Mouse (Mus musculus) heart, embryonic 13.5 days (tissue): Measurements from ENCODE around the gene Psmb6. TPM values are rescaled to one million over a fixed set of nuclear protein-coding genes. Genes with fewer than 3 reads are reported as not detected.
A peak's percentile ranks its signal among the peaks of the same experiment; 100 is the strongest.

Source experiments
- ATAC-seq: fragments of 200-750 bp; cut with Nextera tagmentation; 2 replicates; pipeline ENCODE4 v1.8.0; 2017; ENCODE audit warnings: moderate TSS enrichment; ENCODE audit not compliant: insufficient number of reproducible peaks, low FRiP score, low TSS enrichment; ENCODE audit errors: extremely low read depth
- H3K27ac ChIP-seq: fragments of 300-500 bp; sonication (generic); replicated peaks from 2 replicates; pipeline ENCODE4 v1.5.1; 2015; ENCODE audit warnings: moderate library complexity, mild to moderate bottlenecking, inconsistent platforms
- H3K27me3 ChIP-seq: fragments of 300-500 bp; sonication (generic); replicated peaks from 2 replicates; pipeline ENCODE4 v1.6.1; 2015; ENCODE audit warnings: mild to moderate bottlenecking, inconsistent platforms
- H3K36me3 ChIP-seq: fragments of 300-500 bp; sonication (generic); 2 replicates; pipeline ENCODE4 v1.6.1; 2015; ENCODE audit warnings: mild to moderate bottlenecking, inconsistent platforms
- H3K4me1 ChIP-seq: fragments of 300-500 bp; sonication (generic); 2 replicates; pipeline ENCODE4 v1.6.1; 2015; ENCODE audit warnings: inconsistent platforms
- H3K4me2 ChIP-seq: fragments of 300-500 bp; sonication (generic); 2 replicates; pipeline ENCODE4 v1.6.1; 2015; ENCODE audit warnings: inconsistent platforms, mild to moderate bottlenecking, moderate library complexity
- H3K4me3 ChIP-seq: fragments of 300-500 bp; sonication (generic); 2 replicates; pipeline ENCODE4 v1.5.1; 2015; ENCODE audit warnings: moderate library complexity, mild to moderate bottlenecking, inconsistent platforms
- H3K9ac ChIP-seq: fragments of 300-500 bp; sonication (generic); 2 replicates; pipeline ENCODE4 v1.6.1; 2015; ENCODE audit warnings: inconsistent platforms, mild to moderate bottlenecking, moderate library complexity
- H3K9me3 ChIP-seq: fragments of 300-500 bp; sonication (generic); 2 replicates; pipeline ENCODE4 v1.6.1; 2016; ENCODE audit warnings: inconsistent platforms
- WGBS: fragments of 180-500 bp; shearing (Covaris S2); methylation state at CpG from one replicate; pipeline ENCODE4 v1.1.7; 2015; ENCODE audit warnings: mixed read lengths; 5-methylcytosine and 5-hydroxymethylcytosine counted together
- polyA plus RNA-seq: library from polyadenylated mRNA; unstranded; fragments of >200 nt; fragmentation: Nextera tagmentation; extraction: Ambion mirVana; gene quantifications from 2 replicates; pipeline ENCODE4 v1.2.1, GENCODE M21; 2015

Psmb6 gene
- polyA plus RNA-seq, 1 experiment from 2014 or later = 636 TPM

DNA sequence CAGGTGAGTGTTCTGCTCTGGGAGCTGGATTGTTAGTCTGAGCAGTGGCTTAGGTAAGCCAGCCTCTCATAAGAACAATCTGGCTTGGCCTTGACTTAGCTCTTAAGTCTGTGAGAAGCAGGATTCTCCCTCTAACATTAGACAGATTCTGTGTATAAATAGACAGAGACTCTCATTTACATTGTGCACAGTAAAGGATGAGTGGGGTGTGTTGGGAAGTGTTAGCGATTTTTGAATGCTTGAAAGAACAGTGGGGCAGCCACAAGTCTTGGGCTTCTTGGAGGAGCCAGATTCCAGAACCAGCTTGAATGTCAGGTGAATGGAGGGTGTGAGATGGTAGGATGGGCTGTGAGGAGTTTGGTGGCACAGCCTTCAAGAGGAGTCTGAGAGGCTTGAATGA lies 46.5 kb downstream of the Psmb6 start:
- no peak for ATAC-seq
- no peak overlapping the region for H3K9ac ChIP-seq
- no peak overlapping the region for H3K4me3 ChIP-seq
- H3K4me1 ChIP-seq = peaks cover 38% of the 10 kb centered on the region
- 81% methylated on average over 1 of the region's 1 CpGs for WGBS
- no peaks in the 10 kb centered on the region for H3K27me3 ChIP-seq
- H3K36me3 ChIP-seq = peaks cover 13% of the 10 kb centered on the region; the same call in 1 of the 2 replicates
- no peak overlapping the region for H3K27ac ChIP-seq
- no peak overlapping the region for H3K4me2 ChIP-seq
- no peaks in the 10 kb centered on the region for H3K9me3 ChIP-seq

- Histone ChIP-seq H3K9ac (no peak overlapping the region), H3K4me3 (no peak overlapping the region), H3K27ac (no peak overlapping the region), H3K9me3 (no peaks in the 10 kb centered on the region), H3K27me3 (no peaks in the 10 kb centered on the region), H3K36me3 (peaks cover 13% of the 10 kb centered on the region; the same call in 1 of the 2 replicates), H3K4me2 (peak overlapping the region; percentile 9; the same call in 1 of the 2 replicates), H3K4me1 (peaks cover 31% of the 10 kb centered on the region)
- ATAC-seq = no peak
- 51% methylated on average over 5 of the region's 5 CpGs for WGBS
Observed at GRCm38 (mm10) chr11:70572348-70572902, 47.3 kb downstream of the Psmb6 start.

- no peak for ATAC-seq
- H3K9me3 ChIP-seq = no peaks in the 10 kb centered on the region
- H3K4me1 ChIP-seq = peaks cover 43% of the 10 kb centered on the region
- H3K36me3 ChIP-seq = 0 out of 2 replicates have a peak, but pooled peaks cover 3% of the 10 kb centered on the region
- 0 out of 2 replicates have a peak overlapping the region, but pooled peaks have one; percentile 14 for H3K9ac ChIP-seq
- no peak overlapping the region for H3K4me2 ChIP-seq
- no peak overlapping the region for H3K4me3 ChIP-seq
- 81% methylated on average over 6 of the region's 6 CpGs for WGBS
- H3K27me3 ChIP-seq = no peaks in the 10 kb centered on the region
- no peak overlapping the region for H3K27ac ChIP-seq
Observed at GRCm38 (mm10) chr11:70573872-70574271, 48.7 kb downstream of the Psmb6 start.

DNA sequence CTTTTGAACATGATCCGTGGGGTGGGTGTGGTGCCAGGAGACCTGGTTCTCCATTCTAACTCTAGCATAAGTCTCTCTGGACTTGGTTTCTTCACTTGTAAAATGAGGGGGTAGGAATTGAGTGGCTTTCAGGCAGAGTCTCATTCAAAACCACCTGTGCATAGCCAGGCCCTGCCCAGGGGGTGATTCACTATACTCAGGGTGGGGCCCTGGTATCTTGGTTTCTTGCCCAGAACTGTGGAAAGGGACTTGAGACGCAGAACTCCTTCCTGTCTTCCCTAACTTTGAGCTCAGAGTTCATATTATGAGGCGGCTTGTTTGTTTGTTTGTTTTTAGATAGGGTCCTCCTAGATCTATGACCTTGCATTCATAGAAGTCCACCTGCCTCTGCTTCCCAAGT lies 52.0 kb downstream of the Psmb6 start:
- H3K36me3 ChIP-seq = 0 out of 2 replicates have a peak, but pooled peaks cover 3% of the 10 kb centered on the region
- no peak overlapping the region for H3K4me2 ChIP-seq
- no peak overlapping the region for H3K4me3 ChIP-seq
- peaks cover 47% of the 10 kb centered on the region for H3K4me1 ChIP-seq
- H3K9ac ChIP-seq = no peak overlapping the region
- ATAC-seq = no peak
- no peaks in the 10 kb centered on the region for H3K27me3 ChIP-seq
- 75% methylated on average over 3 of the region's 3 CpGs for WGBS
- H3K27ac ChIP-seq = no peak overlapping the region
- no peaks in the 10 kb centered on the region for H3K9me3 ChIP-seq

Other genes with a start within 250 kb of the Psmb6 start
- not detected in 2 replicates for gene Alox12e, start 202.7 kb upstream of the Psmb6 start, polyA plus RNA-seq
- gene Alox15, start 173.3 kb upstream of the Psmb6 start, polyA plus RNA-seq = 0.05 TPM in 1 of 2 replicates, not detected in the other
- gene Pelp1, start 115.3 kb upstream of the Psmb6 start, polyA plus RNA-seq = 23.3 and 23.6 TPM in 2 replicates
- 11.2 and 13.2 TPM in 2 replicates for gene Arrb2, start 92.7 kb upstream of the Psmb6 start, polyA plus RNA-seq
- gene Med11, start 73.4 kb upstream of the Psmb6 start, polyA plus RNA-seq = 25.5 and 26.2 TPM in 2 replicates
- gene Zmynd15, start 65.9 kb upstream of the Psmb6 start, polyA plus RNA-seq = 1.4 and 1.5 TPM in 2 replicates
- gene Cxcl16, start 65.4 kb upstream of the Psmb6 start, polyA plus RNA-seq = 6.8 and 6.9 TPM in 2 replicates
- gene Tm4sf5, start 20.1 kb upstream of the Psmb6 start, polyA plus RNA-seq = 8.4 and 8.5 TPM in 2 replicates
- gene Vmo1, start 10.8 kb upstream of the Psmb6 start, polyA plus RNA-seq = 0.31 TPM in 1 of 2 replicates, not detected in the other
- gene Gltpd2, start 6.2 kb upstream of the Psmb6 start, polyA plus RNA-seq = 0.12 and 0.99 TPM in 2 replicates
- gene Gm40193, start 7.6 kb downstream of the Psmb6 start, polyA plus RNA-seq = not detected in 2 replicates
- 9.3 and 11.2 TPM in 2 replicates for gene Pld2, start 14.7 kb downstream of the Psmb6 start, polyA plus RNA-seq
- 8.8 and 9.8 TPM in 2 replicates for gene Mink1, start 37.5 kb downstream of the Psmb6 start, polyA plus RNA-seq
- gene 4930544D05Rik, start 90.5 kb downstream of the Psmb6 start, polyA plus RNA-seq = not detected in 2 replicates
- gene Chrne, start 93.8 kb downstream of the Psmb6 start, polyA plus RNA-seq = not detected in 2 replicates
- gene Gp1ba, start 113.8 kb downstream of the Psmb6 start, polyA plus RNA-seq = 0.86 and 1.0 TPM in 2 replicates
- gene Rnf167, start 121.9 kb downstream of the Psmb6 start, polyA plus RNA-seq = 66.3 and 73.8 TPM in 2 replicates
- gene Slc25a11, start 122.1 kb downstream of the Psmb6 start, polyA plus RNA-seq = 234 and 262 TPM in 2 replicates
- 1,587 and 1,588 TPM in 2 replicates for gene Pfn1, start 129.3 kb downstream of the Psmb6 start, polyA plus RNA-seq
- 273 and 322 TPM in 2 replicates for gene Eno3, start 131.8 kb downstream of the Psmb6 start, polyA plus RNA-seq
- gene Spag7, start 144.0 kb downstream of the Psmb6 start, polyA plus RNA-seq = 175 and 206 TPM in 2 replicates
- 10.1 and 12.0 TPM in 2 replicates for gene Camta2, start 162.7 kb downstream of the Psmb6 start, polyA plus RNA-seq
- gene Inca1, start 174.8 kb downstream of the Psmb6 start, polyA plus RNA-seq = 1.8 and 2.0 TPM in 2 replicates
- gene Kif1c, start 175.2 kb downstream of the Psmb6 start, polyA plus RNA-seq = 4.0 and 4.3 TPM in 2 replicates
- 8.3 and 9.5 TPM in 2 replicates for gene Zfp3, start 238.8 kb downstream of the Psmb6 start, polyA plus RNA-seq